Mouse (Mus musculus) layer of hippocampus, adult 8-10 months (tissue): Measurements from ENCODE around the gene Lhfp. TPM values are rescaled to one million over a fixed set of nuclear protein-coding genes. Genes with fewer than 3 reads are reported as not detected.
"Not testable (repeated sequence)": the region's sequence is repeated elsewhere in the genome, so short reads cannot be mapped to it uniquely, and the experiment has no call there.

Experiments used
- DNase-seq, 2 experiments: peaks; one replicate each; pipeline ENCODE4 v3.0.0; 2022; ENCODE audit warnings: low spot score in 2 of 2
- total RNA-seq, 4 experiments: library from RNA; stranded (reverse); gene quantifications; 2 replicates each; pipeline ENCODE4 v1.2.4; 2022

Gene Lhfp
- total RNA-seq, 4 experiments from 2014 or later: 16.6 to 21.7 (median 19.1) TPM

DNA sequence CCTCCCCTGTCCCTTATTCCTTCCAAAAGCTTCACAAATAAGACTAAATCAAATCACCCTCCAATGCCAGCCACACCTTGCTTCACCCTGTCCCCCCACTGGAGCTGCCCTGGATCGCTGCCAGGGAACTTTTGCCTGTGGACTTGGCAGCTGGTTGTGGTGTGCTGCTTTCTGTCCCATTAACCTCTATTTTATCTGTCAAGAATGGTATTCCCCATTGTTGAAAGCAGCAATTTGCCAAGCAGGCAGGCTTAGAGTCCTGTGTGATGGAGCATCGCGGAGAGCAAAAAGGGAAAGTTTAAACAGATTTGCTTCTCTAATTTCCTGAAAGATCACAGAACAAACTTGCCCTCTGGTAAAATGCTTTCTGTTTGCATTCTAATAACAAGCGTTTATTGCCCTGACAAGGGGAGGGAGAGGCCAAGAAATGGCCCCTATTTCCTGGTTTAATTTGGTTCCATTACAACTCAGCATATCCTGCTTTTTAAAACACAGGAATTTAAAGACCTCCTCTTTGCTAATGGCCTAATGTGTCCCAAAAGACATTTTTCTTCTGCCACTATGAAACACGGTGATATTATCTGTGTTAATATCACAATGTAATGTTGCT, 212.0 kb downstream of the Lhfp start:
- no peak for DNase-seq

DNA sequence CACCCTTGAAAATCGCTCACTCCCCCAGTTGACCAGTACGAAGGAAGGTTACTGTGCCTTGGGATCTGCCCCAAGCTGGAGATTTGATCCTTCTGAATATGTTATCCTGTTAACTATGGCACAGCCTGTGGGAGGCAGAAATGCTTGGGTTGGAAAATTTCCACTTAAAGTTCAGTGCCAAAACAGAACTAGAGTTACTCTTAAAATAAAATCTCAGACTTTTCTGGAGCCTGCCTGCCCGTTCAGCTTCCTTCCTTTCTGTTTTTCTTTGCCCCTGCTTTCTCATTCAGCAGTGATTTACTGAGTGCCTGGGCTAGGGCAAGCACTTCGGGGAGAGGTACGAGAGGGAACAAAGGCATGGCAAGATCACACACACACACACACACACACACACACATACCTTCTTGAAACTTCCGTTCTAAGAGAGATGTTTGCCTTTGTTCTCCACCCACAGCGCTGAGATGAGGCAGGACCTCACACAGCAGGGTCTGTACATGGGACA, 217.4 kb downstream of the Lhfp start:
- DNase-seq: no peak

DNA sequence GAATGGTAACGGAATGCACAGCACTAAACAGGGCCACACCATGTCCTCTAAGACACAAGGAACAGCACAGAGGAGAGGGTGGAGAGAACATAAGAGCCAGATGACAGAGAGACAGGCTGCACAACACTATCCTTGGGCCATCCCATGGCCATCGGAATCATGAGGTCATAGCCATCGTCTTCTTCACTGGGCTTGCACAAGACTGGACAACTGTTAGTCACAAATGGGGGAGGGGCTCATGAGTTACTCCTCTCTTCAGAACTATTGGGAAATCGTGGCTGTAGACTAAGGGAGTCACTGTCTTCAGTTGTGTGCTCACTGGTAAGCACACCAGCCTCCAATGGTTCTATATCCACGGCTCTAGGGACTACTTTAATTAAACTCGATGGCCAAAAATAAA, 224.8 kb downstream of the Lhfp start:
- DNase-seq: no peak

DNA sequence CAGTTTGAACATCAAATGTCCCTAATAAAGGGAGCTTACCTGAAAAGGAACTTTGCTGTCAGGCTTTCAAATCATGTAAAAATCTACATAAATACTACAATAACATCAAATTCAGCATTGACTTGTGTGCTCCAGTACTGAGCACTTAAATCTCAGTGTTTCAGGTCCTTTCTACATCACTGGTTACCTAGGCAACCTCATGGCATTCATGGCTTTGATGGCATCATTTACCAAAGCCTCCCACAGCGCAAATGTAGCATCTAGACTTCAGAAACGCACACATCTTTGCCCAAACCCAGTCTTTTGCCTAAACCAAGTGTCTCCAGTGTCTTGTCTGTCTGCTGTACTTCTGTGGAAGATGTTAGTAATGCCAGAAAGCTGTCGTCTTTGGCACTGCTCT, 225.7 kb downstream of the Lhfp start:
- DNase-seq: no peak

DNA sequence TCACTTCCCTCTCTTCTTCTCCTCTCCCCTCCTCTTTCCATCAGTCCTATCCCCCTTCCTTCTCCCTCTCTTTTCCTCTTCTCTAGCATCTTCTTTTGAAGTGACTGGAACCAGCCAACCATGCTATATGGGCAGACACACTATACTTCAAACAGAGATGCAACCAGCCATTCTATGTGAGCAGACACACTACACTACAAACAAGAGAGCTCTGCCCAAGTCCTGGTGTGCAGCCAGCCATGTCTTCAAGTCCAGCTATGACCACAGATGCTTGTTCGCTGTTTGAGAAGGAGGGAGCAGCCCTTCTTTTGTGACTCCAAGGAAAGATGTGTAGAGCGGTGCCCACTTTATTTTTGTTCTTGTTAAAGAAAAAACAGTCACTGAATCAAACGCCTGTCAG, 231.9 kb downstream of the Lhfp start:
- DNase-seq: no peak

DNA sequence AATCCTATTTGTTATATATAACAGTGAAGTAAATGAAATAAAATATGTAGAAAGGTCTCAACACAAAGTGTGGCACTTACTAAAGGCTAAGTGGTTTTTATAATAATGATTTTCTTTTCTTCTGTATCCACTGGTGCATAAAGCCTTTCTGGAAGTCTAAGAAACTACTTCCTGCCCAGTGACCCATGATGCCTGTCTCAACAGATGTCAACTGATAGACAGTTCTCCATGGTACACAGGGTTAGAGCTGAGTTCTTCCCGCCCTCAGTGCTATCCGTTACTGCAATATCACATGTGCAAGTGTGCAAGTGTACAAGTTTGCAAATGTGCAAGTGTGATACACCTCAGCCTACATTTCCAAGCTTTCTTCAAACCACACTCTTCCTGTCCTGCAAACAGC, 236.7 kb downstream of the Lhfp start:
- no peak for DNase-seq

DNA sequence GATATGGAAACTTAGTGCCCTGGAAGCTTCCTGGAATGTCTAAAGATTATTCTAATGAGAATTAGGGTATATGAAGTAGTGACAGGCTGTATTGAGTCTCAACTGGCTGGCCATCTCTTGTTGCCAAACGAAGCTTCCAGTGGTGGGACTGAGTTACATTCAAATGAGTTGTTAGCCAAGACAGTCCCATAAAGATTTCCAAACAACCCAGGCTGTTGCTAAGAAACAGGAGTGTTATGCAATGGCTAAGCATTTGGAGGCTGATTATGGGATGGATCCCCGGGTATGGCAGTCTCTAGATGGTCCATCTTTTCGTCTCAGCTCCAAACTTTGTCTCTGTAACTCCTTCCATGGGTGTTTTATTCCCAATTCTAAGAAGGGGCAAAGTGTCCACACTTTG, 240.7 kb downstream of the Lhfp start:
- not testable (repeated sequence) for DNase-seq

DNA sequence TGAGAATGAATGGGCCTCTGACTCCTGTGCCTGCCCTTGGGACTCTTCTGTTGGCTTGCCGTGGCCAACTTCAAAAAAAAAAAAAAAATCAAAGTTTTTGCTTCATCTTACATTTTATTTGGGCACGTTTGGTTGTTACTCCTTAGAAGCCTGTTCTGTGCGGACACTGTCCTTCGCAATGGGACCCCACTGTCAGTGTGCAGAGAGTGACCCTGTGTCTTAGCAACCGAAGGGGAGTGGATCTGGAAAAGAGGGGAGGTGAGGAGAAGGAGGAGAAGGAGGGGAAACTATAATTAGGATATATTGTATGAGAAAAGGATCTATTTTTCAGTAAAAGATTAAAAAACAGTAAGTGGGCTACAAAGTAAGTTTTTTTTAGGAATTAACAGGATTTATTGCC, 242.7 kb downstream of the Lhfp start:
- DNase-seq: no peak

DNA sequence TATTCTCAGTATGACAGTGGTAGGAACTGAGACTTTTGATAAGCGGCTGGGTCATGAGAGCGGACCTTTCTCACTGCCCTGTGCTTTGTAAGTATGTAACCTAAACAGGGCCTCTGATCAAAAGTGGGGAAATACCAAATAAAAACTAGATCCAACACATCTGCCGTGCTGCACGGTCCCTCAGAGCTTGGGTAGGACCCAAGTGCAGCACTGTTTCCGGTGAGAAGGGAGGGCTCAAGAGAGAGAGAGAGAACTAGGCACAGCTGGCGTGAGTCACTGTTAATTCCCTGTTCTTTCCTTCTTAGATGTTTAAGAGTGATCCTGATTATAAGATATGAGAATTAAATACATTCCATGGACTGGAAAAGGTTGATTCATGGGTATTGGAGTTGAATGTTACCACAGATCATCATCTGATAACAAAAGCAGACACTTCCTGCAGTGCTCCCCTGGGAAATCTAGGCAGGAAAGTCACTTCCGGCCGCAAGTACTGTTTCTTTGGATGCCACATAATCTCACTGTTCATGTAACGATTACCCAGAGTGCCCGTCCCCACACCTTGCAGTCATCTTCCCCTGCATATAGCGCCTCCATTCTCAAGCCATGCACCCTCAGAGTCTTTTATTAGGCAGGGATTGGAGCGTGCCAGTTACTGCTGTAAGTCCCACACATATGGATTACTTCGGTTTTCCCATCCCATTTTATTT, 243.3 kb downstream of the Lhfp start:
- no peak for DNase-seq

DNA sequence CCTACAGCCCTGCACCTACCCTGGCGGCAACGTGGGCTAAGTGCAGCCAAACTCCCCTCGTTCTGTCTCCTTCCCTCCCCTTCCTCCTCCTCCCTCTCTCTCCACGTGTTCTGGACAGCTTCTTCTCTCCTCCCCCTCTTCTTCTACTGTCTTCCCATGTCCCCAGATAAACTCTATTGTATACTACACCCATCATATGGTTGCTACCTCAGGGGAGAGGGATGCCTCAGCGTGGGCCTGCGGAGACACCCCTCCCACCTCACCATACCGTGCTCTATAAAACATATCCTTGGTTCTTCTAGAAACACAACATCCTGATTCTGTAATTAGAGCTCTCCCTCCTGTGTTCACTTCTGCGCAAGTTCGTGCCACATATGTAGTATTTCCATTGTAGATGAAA, 247.3 kb downstream of the Lhfp start:
- DNase-seq: no peak

DNA sequence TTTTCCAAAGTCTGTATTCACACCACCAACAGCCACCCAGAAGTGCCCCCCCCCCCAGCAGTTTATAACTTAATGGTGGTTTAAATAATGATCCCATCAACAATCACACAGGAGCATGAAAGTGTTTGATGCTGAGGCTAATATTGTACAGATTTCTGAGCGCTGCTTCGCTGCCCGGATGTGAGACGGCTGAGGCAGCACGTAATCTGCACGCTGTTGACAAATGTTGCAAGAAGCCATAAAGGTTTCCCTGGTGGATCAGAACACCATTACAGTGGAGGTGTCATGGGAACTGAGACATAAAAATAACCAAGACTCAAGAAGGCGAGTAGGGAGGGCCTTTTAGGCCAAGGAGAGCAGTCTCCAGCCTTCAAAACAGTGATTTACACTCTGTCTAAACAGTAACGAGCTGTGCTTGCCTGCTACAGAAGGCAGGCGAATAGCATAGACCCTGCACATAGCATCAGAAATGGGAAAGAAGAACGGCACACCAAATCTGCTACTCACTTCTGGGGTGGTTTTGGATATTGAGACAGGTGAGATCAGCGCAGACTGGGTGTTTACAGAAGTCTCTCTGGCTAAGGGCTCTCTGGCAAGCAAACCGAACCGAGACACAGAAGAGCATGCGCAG, 248.4 kb downstream of the Lhfp start:
- DNase-seq: no peak

DNA sequence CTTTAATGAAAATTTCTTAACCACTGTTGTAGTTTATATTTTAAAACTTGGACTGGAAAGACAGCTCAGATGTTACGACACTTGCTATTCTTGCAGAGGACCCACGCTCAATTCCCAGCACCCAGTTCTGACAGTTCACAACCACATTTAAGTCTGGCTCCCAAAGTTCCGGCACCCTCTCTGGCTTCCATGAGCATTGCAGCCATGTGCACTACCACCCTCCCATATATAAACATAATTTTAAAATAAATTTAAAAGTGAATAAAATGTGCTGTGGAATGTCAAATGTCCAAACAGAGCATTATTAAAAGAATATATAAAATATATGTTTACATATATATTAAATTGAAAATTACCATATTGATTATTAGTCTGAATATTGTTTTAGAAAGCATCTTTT, 249.9 kb downstream of the Lhfp start:
- no peak for DNase-seq

DNA sequence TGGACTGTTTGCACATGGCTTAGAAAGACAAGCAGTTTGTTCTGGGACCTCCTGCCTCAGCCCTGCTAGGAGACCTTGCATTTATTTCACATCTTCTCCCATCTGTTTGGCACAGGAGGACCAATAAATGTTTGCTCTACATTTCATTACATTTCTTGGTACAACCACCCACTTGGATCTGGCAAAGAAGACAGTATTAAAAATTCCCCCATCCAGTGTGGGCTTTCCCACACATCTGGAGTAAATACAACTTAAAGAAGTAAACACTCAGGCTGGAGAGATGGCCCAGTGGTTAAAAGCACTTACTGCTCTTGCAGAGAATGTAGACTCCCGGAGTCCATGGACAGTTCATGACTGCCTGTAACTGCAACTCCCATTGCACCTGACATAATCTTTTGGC, 250.6 kb downstream of the Lhfp start:
- no peak for DNase-seq

DNA sequence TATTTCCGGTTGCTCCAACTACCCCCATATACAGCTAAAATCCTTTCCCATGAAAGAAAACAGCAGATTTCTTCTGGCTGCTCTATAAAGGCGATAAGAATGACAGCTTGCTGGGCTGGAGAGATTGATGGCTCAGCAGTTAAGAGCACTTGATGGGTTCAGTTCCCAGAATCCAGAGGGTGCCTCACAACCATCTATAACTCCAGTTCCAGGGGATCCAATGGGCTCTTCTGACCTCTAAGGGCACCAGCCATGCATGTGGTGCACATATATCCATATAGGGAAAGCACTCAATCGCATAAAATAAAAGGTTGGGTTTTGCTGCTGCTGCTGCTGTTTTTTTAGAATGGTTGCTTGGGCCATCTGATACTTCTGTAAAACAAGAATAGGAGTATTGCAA, 251.1 kb downstream of the Lhfp start:
- DNase-seq: no peak

DNA sequence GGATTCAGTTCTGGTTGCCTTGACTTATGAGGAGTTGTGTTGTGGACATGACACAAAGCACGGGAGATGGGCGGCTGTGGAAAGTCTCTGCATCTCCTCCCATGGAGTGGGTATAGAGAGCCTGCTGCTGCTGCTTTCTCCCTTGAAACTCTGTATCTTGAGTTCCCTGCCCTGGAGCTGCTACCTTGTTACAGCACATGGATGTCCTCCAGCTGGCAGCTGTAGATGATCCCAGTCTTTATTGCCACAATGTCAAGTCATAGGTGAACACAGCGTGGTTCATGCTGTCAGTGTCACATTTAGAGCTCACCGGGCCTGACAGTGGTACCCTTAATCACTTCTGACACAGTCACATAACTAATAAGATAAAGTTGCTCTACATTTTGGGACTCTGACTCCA, 251.7 kb downstream of the Lhfp start:
- no peak for DNase-seq

DNA sequence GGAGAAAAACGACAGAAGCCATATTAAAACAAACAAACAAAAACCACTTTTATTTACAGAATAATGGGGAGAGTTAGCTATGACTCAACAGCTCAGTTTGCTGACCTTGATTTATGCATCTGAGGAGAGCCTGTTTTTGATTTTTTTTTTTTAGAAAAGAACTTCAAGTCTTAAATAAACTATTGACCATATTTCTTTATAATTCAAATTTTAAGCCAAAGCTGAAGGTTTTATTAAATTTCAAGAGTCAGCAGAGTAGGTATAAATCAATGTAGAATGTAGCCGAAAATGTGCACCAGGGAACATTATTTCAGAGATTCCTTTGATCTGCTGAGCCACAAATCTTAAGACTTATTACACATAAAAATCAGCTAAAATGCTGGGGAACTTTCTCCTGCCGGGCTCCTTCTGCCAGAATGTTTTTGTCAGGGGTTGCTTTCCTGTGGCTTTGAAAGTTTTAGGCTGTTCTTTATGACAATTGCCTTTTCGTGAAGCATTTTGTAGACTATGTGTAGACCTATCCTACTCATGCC, 252.6 kb downstream of the Lhfp start:
- no peak for DNase-seq

DNA sequence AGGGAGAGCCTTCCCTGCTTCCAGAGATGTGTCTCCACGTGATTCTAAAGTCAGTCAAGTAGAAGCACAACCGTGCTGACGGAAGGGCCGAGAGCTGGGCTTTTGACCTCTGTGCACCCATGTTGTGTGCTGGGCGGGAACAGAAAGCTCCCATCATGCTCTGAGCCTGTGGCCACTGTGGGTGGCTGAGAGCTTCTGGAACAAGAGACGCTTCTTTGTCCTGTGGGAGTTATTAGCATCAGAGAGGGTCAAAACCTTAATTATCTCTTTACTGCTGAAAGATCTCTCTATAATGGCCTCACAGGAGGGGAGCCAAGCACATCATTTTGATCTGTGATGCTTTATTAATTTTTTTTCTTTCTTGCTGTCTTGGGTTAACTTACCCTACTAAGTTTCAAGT, 253.5 kb downstream of the Lhfp start:
- no peak for DNase-seq

DNA sequence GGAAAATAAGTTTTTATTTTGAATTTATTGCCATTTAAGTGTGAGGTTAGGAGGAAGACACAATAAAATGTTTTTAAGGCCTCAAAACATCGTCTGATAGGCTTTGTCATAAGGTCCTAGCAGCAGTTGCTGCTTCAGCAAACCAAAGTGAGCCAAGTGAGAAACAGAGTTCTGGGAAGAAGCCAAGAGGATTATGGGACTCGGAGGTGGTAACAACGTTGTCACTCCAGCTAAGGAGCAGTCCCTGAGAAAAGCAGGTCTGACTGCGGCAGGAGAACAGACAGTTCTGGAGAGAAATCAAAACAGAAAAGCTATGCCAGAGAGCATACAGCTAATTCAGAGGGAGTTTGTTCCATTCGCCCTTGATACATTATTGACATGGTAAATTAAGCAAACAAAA, 260.5 kb downstream of the Lhfp start:
- no peak for DNase-seq

DNA sequence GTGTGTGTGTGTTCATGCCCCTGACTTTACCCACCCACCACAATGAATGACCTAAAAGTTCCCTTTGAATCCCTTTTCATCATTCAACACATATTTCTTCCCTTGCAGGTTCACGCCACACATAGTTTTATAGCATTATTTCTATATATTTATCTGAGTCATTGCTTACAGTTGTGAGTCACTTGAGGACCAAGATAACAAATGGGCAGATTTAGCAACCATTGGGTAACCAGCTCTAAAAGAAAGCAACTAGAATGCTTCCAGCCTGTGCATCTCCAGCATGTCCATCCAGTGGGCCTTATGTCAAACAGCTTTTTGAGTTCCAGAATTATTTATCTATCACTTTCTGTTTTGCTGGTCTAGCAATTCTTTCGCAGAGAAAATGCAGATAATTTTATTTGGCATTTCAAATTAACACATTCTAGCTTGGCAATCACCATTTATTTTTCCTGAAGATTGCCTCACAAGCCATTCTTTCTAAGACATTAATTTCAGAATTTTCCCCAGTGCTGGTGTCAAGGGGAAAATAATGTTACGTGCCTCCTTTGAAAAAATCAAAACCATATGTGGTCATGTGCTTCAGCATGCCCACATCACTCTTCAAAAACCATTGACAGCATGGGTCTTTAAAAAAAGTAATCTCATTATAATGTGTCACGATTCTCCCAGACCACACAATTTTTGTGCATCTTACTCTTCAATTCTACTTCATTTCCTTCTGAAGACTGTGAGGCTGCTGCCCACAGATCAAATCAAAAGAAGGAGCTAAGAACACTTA, 263.0 kb downstream of the Lhfp start:
- no peak for DNase-seq

DNA sequence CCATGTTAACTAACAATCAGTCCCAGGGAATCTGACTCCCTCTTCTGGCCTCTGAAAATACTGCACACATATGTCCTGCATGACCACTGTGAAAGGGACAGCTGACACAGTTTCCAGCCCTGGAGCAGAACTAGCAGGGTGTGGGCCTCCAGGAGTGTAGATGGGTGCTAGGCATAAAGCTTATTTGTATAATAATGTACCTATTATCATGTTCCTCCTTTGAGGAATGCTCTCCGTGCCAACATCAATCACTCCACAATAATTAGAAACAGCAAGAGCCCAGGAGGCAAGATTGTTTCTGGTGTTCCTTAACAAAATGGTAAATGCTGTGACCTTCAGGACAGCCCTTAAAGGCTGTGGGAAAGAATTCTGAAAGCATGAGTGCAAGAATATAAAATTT, 264.5 kb downstream of the Lhfp start:
- DNase-seq: no peak

DNA sequence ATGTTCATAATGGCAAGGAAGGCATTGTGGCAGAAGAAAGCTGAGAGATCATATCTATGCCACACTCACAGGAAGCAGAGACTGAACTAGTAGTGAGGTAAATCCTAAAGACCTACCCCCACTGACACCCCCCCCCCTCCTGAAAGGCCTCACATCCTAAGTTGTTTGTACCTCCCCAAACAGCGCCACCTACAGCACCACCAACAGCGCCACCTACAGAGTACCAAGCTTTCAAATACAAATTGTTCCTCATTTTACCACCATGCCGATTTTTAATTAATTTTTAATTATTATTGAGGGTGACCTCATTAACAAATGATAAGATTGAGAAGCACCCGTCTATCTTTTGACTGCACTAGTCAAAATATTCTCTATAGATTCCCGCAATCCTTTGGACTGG, 267.3 kb downstream of the Lhfp start:
- DNase-seq: no peak

DNA sequence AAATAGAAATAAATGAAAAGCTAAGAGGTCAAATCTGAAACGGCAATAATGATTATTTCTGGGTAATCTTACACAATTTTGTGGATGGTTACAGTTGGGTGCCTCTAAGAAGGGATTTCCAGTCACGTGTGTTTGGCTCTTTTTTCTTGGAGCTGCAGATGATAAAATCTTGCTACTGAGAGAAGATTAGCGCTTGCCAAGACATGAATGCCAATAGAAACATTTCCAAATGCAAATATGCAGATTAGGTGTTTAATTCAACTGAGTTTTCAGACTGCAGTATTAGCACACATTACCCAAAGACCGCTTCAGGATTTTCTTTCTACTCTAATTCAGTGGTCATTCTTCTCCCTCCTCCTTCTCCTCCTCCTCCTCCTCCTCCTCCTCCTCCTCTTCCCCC, 268.8 kb downstream of the Lhfp start:
- DNase-seq: no peak
